Mouse (Mus musculus) bone marrow, adult 2 months (tissue): ENCODE data around the gene Aup1. TPM values are rescaled to one million over a fixed set of nuclear protein-coding genes. Genes with fewer than 3 reads are reported as not detected.

ENCODE experiments used
- H3K27ac ChIP-seq: fragments of 200-500 bp; 2 replicates; pipeline ENCODE4 v1.5.1; 2012; ENCODE audit warnings: low read depth, mild to moderate bottlenecking, control low read depth, inconsistent platforms, low read length; ENCODE audit not compliant: control insufficient read depth, poor library complexity, insufficient read depth
- H3K4me1 ChIP-seq: fragments of 200-500 bp; 2 replicates; pipeline ENCODE4 v1.6.1; 2011; ENCODE audit warnings: low read length; ENCODE audit not compliant: control insufficient read depth, insufficient read depth
- H3K4me3 ChIP-seq: fragments of 200-500 bp; replicated peaks from 2 replicates; pipeline ENCODE3; 2011; ENCODE audit warnings: mild to moderate bottlenecking, low read depth, low read length, control low read depth; ENCODE audit not compliant: control insufficient read depth
- CTCF ChIP-seq: fragments of 200-500 bp; IDR thresholded peaks from 2 replicates; pipeline ENCODE4 v1.5.1; 2011; ENCODE audit warnings: low read length, control low read depth; ENCODE audit not compliant: control insufficient read depth, insufficient read depth
- POLR2A ChIP-seq: fragments of 200-500 bp; IDR thresholded peaks from 2 replicates; pipeline ENCODE4 v1.6.1; 2011; ENCODE audit warnings: low read depth, mild to moderate bottlenecking, control low read depth, low read length, borderline replicate concordance; ENCODE audit not compliant: control insufficient read depth
- WGBS: fragments of 180-500 bp; shearing (Covaris S2); methylation state at CpG from one replicate; pipeline ENCODE4 v1.1.7; 2018; 5-methylcytosine and 5-hydroxymethylcytosine counted together
- polyA plus RNA-seq: library from polyadenylated mRNA; stranded (reverse); fragments of >200 nt; gene quantifications from 2 replicates; pipeline ENCODE4 v1.2.4, GENCODE M21; 2011; ENCODE audit warnings: low replicate concordance; ENCODE audit not compliant: missing spikeins, insufficient read depth, insufficient read length

The Aup1 gene
- polyA plus RNA-seq, 1 experiment: 337 TPM

DNA sequence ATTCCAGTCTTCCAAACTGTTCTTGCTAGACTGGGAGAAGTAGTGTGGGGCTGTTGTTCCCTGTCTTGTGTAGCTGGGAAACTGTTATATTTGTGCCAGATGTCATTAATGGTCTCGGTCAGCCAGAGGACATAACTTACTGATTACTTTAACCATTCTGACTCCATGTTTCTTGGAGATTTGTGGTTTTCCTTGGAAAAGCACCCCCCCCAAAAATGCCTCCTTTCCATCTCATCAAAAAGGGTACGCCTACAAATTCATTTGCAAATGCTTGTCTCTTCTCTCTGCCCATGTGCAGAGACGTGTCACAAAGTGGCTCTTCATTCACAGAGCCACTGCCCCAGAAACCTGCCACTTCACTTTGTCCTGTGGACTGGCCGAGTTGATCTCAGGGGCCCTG, 29.9 kb upstream of the Aup1 start:
- no peak overlapping the region for H3K4me3 ChIP-seq
- WGBS: 52% methylated on average over 4 of the region's 4 CpGs
- TF ChIP-seq CTCF (no peak), POLR2A (no peak)
- no peak overlapping the region for H3K27ac ChIP-seq
- H3K4me1 ChIP-seq: peaks cover 7% of the 10 kb centered on the region; the same call in 1 of the 2 replicates

- WGBS: 72% methylated on average over 4 of the region's 4 CpGs
- H3K4me1 ChIP-seq: peaks cover 4% of the 10 kb centered on the region; the same call in 1 of the 2 replicates
- no peak overlapping the region for H3K4me3 ChIP-seq
- H3K27ac ChIP-seq: no peak overlapping the region
- TF ChIP-seq POLR2A (no peak), CTCF (no peak)
Measured at GRCm38 (mm10) chr6:83025221-83025620, 29.1 kb upstream of the Aup1 start.

DNA sequence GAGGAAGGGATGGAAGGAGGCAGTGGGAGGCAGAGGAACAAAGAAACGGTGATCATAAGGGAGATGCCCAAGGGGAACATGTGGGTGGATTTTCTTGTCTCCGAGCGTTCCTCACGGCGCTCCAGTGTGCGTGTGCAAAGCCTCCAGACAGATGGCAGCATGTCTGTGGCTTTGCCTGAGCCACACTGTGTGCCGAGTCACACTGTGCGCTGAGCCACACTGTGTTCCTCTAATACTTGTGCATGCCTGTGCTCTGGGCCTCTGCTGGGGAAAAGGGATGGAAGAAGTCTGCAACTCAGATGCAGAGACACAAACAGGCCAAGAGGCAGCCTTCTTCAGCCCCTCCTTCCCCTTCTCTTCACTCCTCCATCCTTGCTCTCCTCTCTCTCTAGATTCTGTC, 27.0 kb upstream of the Aup1 start:
- H3K27ac ChIP-seq: no peak overlapping the region
- WGBS: 65% methylated on average over 8 of the region's 8 CpGs
- H3K4me3 ChIP-seq: no peak overlapping the region
- TF ChIP-seq CTCF (no peak), POLR2A (no peak)
- peaks cover 4% of the 10 kb centered on the region; the same call in 1 of the 2 replicates for H3K4me1 ChIP-seq

- Histone ChIP-seq H3K4me3 (no peak overlapping the region), H3K4me1 (peaks cover 4% of the 10 kb centered on the region; the same call in 1 of the 2 replicates), H3K27ac (no peak overlapping the region)
- WGBS: 29% methylated on average over 7 of the region's 9 CpGs
- TF ChIP-seq POLR2A: no peak
- TF ChIP-seq CTCF: no peak
Measured at GRCm38 (mm10) chr6:83027706-83028105, 26.6 kb upstream of the Aup1 start.

- TF ChIP-seq CTCF (no peak), POLR2A (no peak)
- 82% methylated on average over 10 of the region's 10 CpGs for WGBS
- no peak overlapping the region for H3K4me3 ChIP-seq
- H3K27ac ChIP-seq: no peak overlapping the region
- H3K4me1 ChIP-seq: peaks cover 4% of the 10 kb centered on the region; the same call in 1 of the 2 replicates
Measured at GRCm38 (mm10) chr6:83029777-83030176, 24.5 kb upstream of the Aup1 start.

DNA sequence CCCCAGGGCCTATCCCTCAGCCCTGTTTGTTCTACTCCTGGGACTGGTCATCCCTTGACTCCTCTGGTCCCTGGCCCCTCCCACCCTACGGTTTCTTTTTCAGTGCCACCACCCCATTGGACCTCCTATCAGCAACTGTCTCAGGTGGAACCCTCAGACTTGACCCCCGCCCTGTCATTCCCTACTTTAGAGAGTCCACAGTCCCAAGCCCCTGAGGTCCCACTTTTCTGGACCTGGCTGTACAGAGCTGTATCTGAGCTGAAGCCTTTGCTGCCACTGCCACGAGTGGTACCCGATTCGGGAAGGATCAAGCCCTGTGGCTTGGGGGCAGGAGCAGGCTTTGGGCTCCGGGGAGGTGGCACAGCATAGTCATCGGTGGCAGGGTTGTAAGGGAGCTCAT, 23.2 kb upstream of the Aup1 start:
- no peak for TF ChIP-seq CTCF
- TF ChIP-seq POLR2A: no peak

DNA sequence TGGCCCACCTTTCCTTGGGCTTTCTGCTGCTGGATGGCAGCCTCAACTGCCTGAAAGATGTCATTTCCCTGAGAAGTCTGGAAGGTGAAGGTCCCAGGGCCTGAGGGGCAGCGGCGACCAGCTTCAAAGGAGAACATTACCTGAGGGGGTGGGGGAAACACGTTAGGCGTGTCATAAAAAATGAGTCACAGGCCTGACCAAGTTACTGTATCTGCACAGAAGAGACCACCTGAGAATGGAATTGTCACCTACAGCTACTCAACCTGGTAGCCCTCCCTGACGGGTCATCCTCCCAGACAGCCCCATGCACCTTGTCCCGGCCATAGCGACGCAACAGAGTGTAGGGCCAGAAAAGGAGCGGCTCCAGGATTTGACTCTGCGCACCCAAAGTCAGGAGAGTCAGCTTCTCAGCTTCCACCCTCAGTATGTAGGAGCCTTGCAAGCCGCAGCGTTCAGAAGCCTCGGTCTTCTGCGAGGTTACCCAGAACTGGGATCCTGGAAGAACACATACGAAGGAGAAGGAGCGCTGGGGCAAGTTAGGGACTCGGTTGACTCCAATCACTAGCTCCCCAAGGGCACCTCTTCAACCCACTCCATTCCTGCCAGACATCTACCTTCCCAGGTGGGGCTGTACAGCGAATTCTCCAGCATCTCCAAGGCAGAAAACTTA, 22.3 kb upstream of the Aup1 start:
- peaks cover 2% of the 10 kb centered on the region; the same call in 1 of the 2 replicates for H3K4me1 ChIP-seq
- peak overlapping the region; percentile 95 for H3K4me3 ChIP-seq
- WGBS: 83% methylated on average over 18 of the region's 18 CpGs

More for the DNA sequence above, 23.2 kb upstream of the Aup1 start:
- Histone ChIP-seq H3K4me3 (no peak overlapping the region), H3K4me1 (peaks cover 2% of the 10 kb centered on the region; the same call in 1 of the 2 replicates), H3K27ac (no peak overlapping the region)
- WGBS: 89% methylated on average over 7 of the region's 7 CpGs

DNA sequence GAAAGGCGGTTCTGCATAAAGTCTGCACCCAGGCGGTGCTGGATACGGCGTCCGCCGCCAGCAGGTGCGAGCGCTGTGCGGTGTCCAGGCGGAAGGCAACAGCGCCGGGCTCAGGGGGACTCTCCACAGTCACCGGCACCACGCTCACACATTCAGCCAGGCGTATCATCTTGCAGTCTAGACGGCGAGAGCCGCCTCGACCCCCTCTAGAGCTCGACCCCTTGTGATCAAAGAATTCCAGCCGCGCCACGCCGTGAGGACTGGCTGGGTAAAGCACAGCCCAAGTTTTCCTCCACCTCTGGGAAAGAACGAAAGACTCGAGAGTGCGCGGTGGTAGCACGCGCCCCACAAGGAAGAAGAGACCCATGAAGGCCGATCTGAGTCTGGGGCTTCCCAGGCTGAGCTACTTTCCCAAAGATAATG, 21.5 kb upstream of the Aup1 start:
- H3K4me3 ChIP-seq: peak overlapping the region; percentile 95
- H3K4me1 ChIP-seq: no peaks in the 10 kb centered on the region; the same call in 1 of the 2 replicates
- TF ChIP-seq POLR2A (peak; percentile 53; the same call in 1 of the 2 replicates), CTCF (peak; percentile 22; the same call in 1 of the 2 replicates)
- WGBS: 0% methylated on average over 31 of the region's 31 CpGs
- peak overlapping the region; percentile 64 for H3K27ac ChIP-seq

More for the DNA sequence above, 22.3 kb upstream of the Aup1 start:
- H3K27ac ChIP-seq: peak overlapping the region; percentile 64; the same call in 1 of the 2 replicates
- TF ChIP-seq CTCF: no peak
- TF ChIP-seq POLR2A: no peak
